Mouse (Mus musculus) intestine, embryonic 14.5 days (tissue): ENCODE measurements at regions not wholly inside any gene's neighbourhood (a gene's known extent, or its start where the extent isn't known, plus 50 kb on each side); places are given as distances from the start of the nearest gene placed in this dataset.
A peak's percentile ranks its signal among the peaks of the same experiment; 100 is the strongest.

Source experiments
- ATAC-seq: fragments of 200-750 bp; cut with Nextera tagmentation; replicated peaks from 2 replicates; pipeline ENCODE4 v1.8.0; 2017; ENCODE audit warnings: low read depth, moderate number of reproducible peaks, moderate TSS enrichment, moderate library complexity; ENCODE audit not compliant: low FRiP score, low TSS enrichment
- DNase-seq: peaks from one replicate; pipeline ENCODE4 v3.0.0-alpha.2; 2018; ENCODE audit warnings: low spot score
- H3K27ac ChIP-seq: fragments of 300-500 bp; sonication (generic); 2 replicates; pipeline ENCODE4 v1.5.1; 2014; ENCODE audit warnings: low read depth, mild to moderate bottlenecking, control low read depth
- H3K27me3 ChIP-seq: fragments of 300-500 bp; sonication (generic); replicated peaks from 2 replicates; pipeline ENCODE4 v1.6.1; 2014; ENCODE audit warnings: low read length, control low read depth; ENCODE audit not compliant: control insufficient read depth, insufficient read depth
- H3K36me3 ChIP-seq: fragments of 300-500 bp; sonication (generic); 2 replicates; pipeline ENCODE4 v1.6.1; 2014; ENCODE audit warnings: low read length, control low read depth; ENCODE audit not compliant: control insufficient read depth, insufficient read depth
- H3K4me1 ChIP-seq: fragments of 300-500 bp; sonication (generic); replicated peaks from 2 replicates; pipeline ENCODE4 v1.6.1; 2014; ENCODE audit warnings: low read length, control low read depth, mixed read lengths; ENCODE audit not compliant: control insufficient read depth, insufficient read depth
- H3K4me2 ChIP-seq: fragments of 300-500 bp; sonication (generic); 2 replicates; pipeline ENCODE4 v1.6.1; 2014; ENCODE audit warnings: low read length
- H3K4me3 ChIP-seq: fragments of 300-500 bp; sonication (generic); 2 replicates; pipeline ENCODE4 v1.5.1; 2014; ENCODE audit warnings: low read depth, low read length, control low read depth, mixed read lengths
- H3K9ac ChIP-seq: fragments of 300-500 bp; sonication (generic); 2 replicates; pipeline ENCODE4 v1.6.1; 2014; ENCODE audit warnings: mild to moderate bottlenecking, low read length
- H3K9me3 ChIP-seq: fragments of 300-500 bp; sonication (generic); 2 replicates; pipeline ENCODE4 v1.6.1; 2016; ENCODE audit warnings: low read length, control low read depth; ENCODE audit not compliant: control insufficient read depth
- WGBS: fragments of 180-500 bp; shearing (Covaris S2); extraction: QIAGEN DNeasy Blood & Tissue Kit; methylation state at CpG from one replicate; pipeline ENCODE4 v1.1.7; 2014; 5-methylcytosine and 5-hydroxymethylcytosine counted together

DNA sequence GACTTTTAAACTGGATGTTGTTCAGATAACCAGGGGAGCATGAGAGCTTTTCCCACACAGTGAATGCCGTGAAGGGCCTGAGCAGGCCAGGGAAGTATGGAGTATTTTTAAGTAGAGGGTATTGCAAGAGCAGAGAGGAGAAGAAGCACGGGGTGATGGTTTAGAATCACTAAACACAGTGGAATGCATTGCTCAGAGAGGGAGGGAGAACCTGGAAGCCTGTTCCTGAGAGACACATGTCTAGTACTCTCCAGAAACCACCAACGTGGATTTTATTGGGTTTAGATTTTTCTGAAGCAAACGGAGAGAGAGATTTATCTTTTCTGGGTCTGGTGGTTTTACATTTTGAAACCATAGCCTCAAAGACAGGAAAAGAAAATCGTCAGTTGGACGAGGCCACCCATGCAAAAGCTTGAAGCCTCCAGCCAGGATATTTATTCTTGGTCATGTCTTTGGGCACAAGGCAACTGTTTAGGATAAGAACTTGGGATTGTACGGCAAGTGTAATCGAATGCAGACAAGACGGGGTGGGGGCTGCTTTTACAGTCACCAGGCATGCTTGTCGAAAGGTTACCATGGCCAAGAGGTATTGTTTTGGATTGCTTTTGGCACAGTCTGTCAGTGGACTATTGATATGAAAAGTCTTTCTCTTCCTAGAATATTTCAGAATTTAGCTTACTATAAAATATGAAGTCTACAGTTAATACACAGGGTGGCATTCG, 306.2 kb downstream of the Sorl1 start:
- Histone ChIP-seq H3K4me3 (no peak overlapping the region), H3K4me2 (no peak overlapping the region), H3K4me1 (peaks cover 3% of the 10 kb centered on the region; the same call in 1 of the 2 replicates), H3K36me3 (no peaks in the 10 kb centered on the region), H3K27ac (peak overlapping the region; percentile 70), H3K27me3 (no peaks in the 10 kb centered on the region), H3K9ac (no peak overlapping the region), H3K9me3 (no peaks in the 10 kb centered on the region)
- DNase-seq: peak; percentile 62
- WGBS: 33% methylated on average over 11 of the region's 11 CpGs
- no peak for ATAC-seq

DNA sequence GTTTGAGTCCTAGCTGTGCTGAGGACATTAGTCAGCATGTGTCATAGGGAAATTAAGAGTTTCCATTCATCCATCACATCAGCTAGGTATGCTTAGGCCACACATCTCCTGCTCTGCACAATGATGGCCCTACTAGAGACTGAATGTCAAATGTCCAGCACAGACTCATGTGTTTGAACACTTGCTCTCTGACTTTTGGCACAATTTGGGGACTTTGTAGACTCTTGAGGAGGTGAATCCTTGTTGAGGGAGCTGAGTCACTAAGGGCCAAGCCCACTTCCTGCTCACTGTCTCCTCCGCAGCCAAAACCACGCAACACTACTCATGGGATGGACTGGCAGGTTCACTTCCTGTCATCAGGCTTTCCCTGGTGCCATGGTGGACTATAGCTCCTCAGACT, 308.2 kb downstream of the Sorl1 start:
- 93% methylated on average over 2 of the region's 2 CpGs for WGBS
- Histone ChIP-seq H3K9me3 (no peaks in the 10 kb centered on the region), H3K27me3 (no peaks in the 10 kb centered on the region), H3K4me1 (peaks cover 3% of the 10 kb centered on the region; the same call in 1 of the 2 replicates), H3K36me3 (no peaks in the 10 kb centered on the region), H3K9ac (no peak overlapping the region), H3K4me2 (no peak overlapping the region), H3K27ac (no peak overlapping the region), H3K4me3 (no peak overlapping the region)
- DNase-seq (peak; percentile 18), ATAC-seq (no peak)

DNA sequence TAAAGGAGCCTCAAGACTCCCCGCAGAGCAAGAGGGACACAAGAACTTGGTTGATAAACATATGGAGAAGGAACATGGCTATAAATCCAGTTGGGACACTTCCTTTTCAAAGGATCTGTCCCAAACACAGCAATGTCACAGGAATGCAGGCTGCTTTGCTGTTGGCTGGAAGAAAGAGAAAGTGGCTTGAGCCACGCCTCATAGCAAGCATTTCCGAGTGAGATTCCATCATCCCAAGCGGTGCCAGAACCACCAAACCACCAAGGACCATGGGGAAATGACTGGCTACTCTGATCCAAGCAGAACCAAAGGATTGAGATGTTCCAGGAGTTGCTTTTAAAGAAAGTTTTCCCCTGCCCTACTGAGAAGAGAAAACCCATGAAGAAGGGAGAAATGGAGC, 314.8 kb downstream of the Sorl1 start:
- Histone ChIP-seq H3K36me3 (no peaks in the 10 kb centered on the region), H3K27ac (no peak overlapping the region), H3K4me1 (peaks cover 14% of the 10 kb centered on the region; the same call in 1 of the 2 replicates), H3K9ac (no peak overlapping the region), H3K9me3 (no peaks in the 10 kb centered on the region), H3K27me3 (no peaks in the 10 kb centered on the region), H3K4me2 (no peak overlapping the region), H3K4me3 (no peak overlapping the region)
- ATAC-seq: no peak
- no peak for DNase-seq
- 74% methylated on average over 4 of the region's 4 CpGs for WGBS

DNA sequence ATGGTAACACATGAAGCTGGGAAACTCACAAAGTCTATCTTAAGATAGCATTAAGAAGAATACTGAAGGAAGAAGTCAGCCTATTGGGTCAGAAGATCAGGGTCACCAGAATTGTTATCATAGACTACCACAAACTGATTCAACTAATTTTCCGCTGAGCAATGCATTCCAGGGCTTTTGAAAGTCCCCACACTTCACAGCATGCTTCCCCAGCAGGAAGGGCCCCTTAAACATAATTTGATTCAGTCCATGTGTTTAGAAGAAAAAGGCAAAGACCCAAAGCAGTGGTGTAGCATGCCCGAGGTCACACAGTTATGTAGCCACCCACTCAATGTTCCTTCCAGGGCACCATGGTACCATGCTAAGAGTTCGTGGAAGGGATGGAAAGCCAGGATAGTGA, 315.3 kb downstream of the Sorl1 start:
- Histone ChIP-seq H3K4me2 (no peak overlapping the region), H3K27ac (no peak overlapping the region), H3K4me3 (no peak overlapping the region), H3K9me3 (no peaks in the 10 kb centered on the region), H3K9ac (no peak overlapping the region), H3K36me3 (no peaks in the 10 kb centered on the region), H3K4me1 (peaks cover 15% of the 10 kb centered on the region; the same call in 1 of the 2 replicates), H3K27me3 (no peaks in the 10 kb centered on the region)
- no peak for DNase-seq
- ATAC-seq: no peak
- 81% methylated on average over 3 of the region's 3 CpGs for WGBS

DNA sequence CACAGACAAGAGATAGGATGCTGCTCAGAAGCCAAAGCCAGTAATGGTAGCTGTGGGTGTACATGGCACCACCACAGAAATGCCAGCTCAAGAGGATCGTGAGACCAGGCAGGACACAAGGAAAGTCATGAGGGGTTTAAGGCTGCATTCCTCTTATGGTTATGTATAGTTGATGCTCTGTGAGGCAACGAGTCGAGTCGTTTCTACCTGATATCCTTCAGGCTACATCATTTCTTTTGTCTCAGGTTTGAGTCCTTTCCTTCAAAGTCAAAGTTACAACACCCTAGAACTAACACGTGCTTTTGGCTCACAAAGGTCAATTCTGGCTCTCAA, 317.8 kb downstream of the Sorl1 start:
- DNase-seq (no peak), ATAC-seq (no peak)
- H3K4me1 ChIP-seq: peaks cover 15% of the 10 kb centered on the region; the same call in 1 of the 2 replicates
- H3K27ac ChIP-seq: peak overlapping the region; percentile 62
- 91% methylated on average over 5 of the region's 5 CpGs for WGBS
- no peak overlapping the region for H3K9ac ChIP-seq
- no peak overlapping the region for H3K4me3 ChIP-seq
- no peaks in the 10 kb centered on the region for H3K27me3 ChIP-seq
- H3K36me3 ChIP-seq: no peaks in the 10 kb centered on the region
- no peaks in the 10 kb centered on the region for H3K9me3 ChIP-seq
- H3K4me2 ChIP-seq: no peak overlapping the region

DNA sequence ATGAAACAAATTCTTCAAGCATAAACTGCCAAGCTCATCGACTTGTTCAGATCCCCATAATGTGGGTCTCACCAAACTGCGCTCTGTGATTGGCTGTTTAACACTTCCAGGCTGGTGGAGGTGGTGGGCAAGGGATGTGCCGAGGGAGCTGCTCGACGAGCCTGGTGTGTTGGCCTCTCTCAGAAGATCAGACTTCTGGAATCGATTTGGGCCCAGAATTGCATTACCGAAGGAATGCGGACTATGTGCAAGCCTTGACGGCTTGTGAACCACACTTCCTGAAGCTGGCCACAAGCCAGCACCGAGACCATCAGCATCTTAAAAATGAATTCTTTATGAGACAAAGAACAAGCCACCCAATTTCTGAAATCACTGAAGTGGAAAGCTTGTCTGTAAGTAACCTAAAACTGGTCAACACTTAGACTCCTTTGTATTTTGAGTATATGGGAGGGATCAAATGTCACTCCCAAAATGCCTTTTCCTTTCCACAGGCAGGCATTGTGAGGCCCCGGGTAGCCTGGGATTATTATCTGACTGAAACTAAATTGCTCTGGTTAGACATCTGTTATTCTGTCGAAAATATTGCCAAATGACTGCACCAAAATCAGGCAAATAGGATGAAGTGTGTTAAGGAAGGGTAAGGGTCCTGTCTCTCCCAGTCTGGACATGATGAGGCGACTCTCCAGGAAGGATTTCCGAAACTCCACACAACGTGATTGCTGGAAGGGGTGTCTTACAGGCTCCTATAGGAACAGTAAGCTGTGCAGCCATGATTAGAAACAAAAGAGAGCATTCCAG, 318.4 kb downstream of the Sorl1 start:
- peak overlapping the region; percentile 62 for H3K27ac ChIP-seq
- ATAC-seq: no peak
- WGBS: 52% methylated on average over 15 of the region's 15 CpGs

DNA sequence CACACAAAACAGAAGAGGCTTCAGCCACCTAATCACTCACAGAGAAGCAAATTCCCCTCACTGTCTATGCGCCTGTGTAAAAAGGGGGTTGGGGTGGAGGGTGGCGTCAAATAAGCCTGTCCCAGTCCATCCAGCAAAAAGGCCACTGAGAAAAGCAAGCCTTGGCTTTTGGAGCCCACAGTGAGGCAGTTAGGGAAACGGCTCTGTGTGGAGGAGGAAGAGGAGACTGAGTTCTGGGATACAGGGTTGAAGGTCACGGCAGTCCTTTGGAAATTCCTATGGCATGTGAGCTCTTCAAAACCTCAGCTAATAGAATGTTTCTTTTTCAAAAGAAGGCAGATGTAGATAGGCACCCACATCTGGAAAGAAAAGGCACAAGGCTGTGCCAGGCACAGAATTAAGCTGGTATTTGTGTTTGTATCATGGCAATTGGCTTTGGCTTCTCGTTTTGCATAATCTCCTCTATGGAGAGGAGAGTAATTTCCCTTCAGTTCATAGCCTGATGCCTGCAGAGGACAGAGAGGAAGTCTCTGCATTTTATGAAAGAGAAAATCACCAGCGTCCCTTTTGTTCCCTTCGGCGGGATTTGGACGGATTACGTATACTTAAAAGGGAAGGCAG, 319.3 kb downstream of the Sorl1 start:
- DNase-seq (no peak), ATAC-seq (no peak)
- Histone ChIP-seq H3K4me2 (no peak overlapping the region), H3K27ac (peak overlapping the region; percentile 62), H3K9me3 (no peaks in the 10 kb centered on the region), H3K4me3 (no peak overlapping the region), H3K27me3 (no peaks in the 10 kb centered on the region), H3K36me3 (no peaks in the 10 kb centered on the region), H3K9ac (no peak overlapping the region), H3K4me1 (peaks cover 15% of the 10 kb centered on the region; the same call in 1 of the 2 replicates)
- WGBS: 41% methylated on average over 10 of the region's 10 CpGs

More for the DNA sequence above, 318.4 kb downstream of the Sorl1 start:
- Histone ChIP-seq H3K4me3 (no peak overlapping the region), H3K9ac (no peak overlapping the region), H3K27me3 (no peaks in the 10 kb centered on the region), H3K36me3 (no peaks in the 10 kb centered on the region), H3K4me1 (peaks cover 15% of the 10 kb centered on the region; the same call in 1 of the 2 replicates), H3K9me3 (no peaks in the 10 kb centered on the region), H3K4me2 (no peak overlapping the region)
- DNase-seq: no peak

DNA sequence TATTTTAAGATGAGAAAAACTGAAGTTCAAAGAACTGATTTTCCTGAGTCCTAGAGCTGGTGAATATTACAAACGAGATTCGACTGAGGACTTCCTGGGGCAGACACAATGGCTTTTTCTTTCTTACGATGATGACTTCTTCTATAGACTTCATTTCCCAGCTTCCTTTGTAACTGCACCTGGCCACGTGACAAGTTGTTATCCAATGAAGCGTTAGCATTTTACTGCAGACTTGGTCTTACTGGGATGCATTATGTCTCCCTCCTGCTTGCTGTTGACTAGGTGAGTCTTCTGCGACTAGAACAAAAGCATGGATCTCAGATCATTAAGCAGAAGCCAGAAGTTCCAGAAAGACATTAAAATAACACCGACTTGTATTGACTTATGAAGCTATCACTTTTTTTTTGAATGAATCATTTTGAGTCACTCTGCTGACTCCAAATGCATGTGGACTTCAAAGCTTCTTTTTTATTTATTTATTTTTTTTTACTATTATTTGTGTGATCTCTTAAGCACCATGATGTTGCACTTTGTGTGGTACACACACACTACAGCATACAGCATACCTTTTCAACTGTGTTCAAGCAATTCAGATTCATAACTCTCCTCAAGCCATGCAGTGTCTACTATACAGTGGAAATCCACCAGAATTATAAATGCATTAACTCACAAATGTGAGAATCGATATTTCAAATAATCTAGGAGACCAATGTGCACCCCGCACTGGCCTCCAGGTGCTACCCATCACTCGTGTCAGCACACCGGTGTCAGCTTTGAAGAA, 320.2 kb downstream of the Sorl1 start:
- Histone ChIP-seq H3K36me3 (no peaks in the 10 kb centered on the region), H3K9ac (no peak overlapping the region), H3K4me3 (no peak overlapping the region), H3K27ac (no peak overlapping the region), H3K4me2 (no peak overlapping the region), H3K4me1 (peaks cover 15% of the 10 kb centered on the region; the same call in 1 of the 2 replicates), H3K27me3 (no peaks in the 10 kb centered on the region), H3K9me3 (no peaks in the 10 kb centered on the region)
- DNase-seq: no peak
- ATAC-seq: no peak
- 69% methylated on average over 11 of the region's 11 CpGs for WGBS
